Mouse (Mus musculus) bone marrow macrophage, adult 2 months (primary cell): ENCODE measurements at regions not wholly inside any gene's neighbourhood (a gene's known extent, or its start where the extent isn't known, plus 50 kb on each side); places are given as distances from the start of the nearest gene placed in this dataset.

Experiments used
- CTCF ChIP-seq: IDR thresholded peaks from 2 replicates; pipeline ENCODE4 v1.5.1; 2012; ENCODE audit warnings: low read depth, mild to moderate bottlenecking, low read length, moderate library complexity
- POLR2A ChIP-seq: IDR thresholded peaks from 2 replicates; pipeline ENCODE4 v1.6.1; 2012; ENCODE audit warnings: mild to moderate bottlenecking, low read depth, low read length, borderline replicate concordance

DNA sequence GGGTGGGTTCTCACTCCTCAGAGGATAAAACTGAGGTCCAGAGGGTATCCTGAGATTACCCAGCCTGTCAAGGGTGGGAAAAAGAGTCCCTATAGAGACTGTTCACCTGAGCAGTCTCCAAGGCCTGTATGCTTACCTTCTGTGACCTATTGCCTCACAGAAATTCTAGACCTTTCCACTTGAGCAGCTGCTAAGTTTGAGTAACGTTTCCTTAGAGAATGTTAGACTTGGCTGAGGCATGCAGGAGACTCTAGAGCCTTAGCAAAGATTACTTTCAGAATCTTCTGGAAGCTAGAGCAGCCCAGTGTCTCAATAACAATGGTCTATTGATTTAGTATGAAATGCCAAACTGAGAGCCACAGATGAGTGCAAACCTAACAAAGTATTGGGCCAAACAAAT lies 123.1 kb upstream of the Btg1 start:
- no peak for TF ChIP-seq CTCF
- no peak for TF ChIP-seq POLR2A
